Mouse (Mus musculus) liver, postnatal 0 days (tissue): ENCODE data around the gene Stat4.

Experiments used
- CTCF ChIP-seq: sonication (generic); IDR thresholded peaks from 2 replicates; pipeline ENCODE4 v1.5.1; 2016; ENCODE audit warnings: antibody characterized with exemption, low read depth
- EP300 ChIP-seq: IDR thresholded peaks from 2 replicates; pipeline ENCODE4 v1.6.1; 2016; ENCODE audit warnings: antibody characterized with exemption, low read depth, mild to moderate bottlenecking

GRCm38 (mm10) chr1:52028686-52029085, 41.7 kb downstream of the Stat4 start:
- TF ChIP-seq CTCF (no peak), EP300 (no peak)
